Mouse (Mus musculus): ENCODE data around the gene Teddm3. TPM values are rescaled to one million over a fixed set of nuclear protein-coding genes. Genes with fewer than 3 reads are reported as not detected.
"Not testable (repeated sequence)": the region's sequence is repeated elsewhere in the genome, so short reads cannot be mapped to it uniquely, and the experiment has no call there.

Gene Teddm3
- polyA plus RNA-seq, 1 experiment from 2014 or later, result not detected

GRCm38 (mm10) chr16:21136312-21137083, 17.3 kb downstream of the Teddm3 start:
- Histone ChIP-seq H3K4me3 (no peak overlapping the region), H3K36me3 (replicated peaks) (no peaks in the 10 kb centered on the region), H3K27me3 (replicated peaks) (no peaks in the 10 kb centered on the region), H3K27ac (no peak overlapping the region), H3K9ac (no peak overlapping the region), H3K4me2 (no peak overlapping the region), H3K9me3 (no peaks in the 10 kb centered on the region), H3K4me1 (no peaks in the 10 kb centered on the region)
- ATAC-seq (replicated peaks), result no peak
- 54% methylated on average over 1 of the region's 1 CpGs for WGBS

- not testable (repeated sequence) for ATAC-seq (replicated peaks); H3K27me3 ChIP-seq (replicated peaks); H3K4me3 ChIP-seq; H3K4me1 ChIP-seq; H3K36me3 ChIP-seq (replicated peaks); H3K27ac ChIP-seq; H3K9ac ChIP-seq; H3K9me3 ChIP-seq; H3K4me2 ChIP-seq
- WGBS, result 90% methylated on average over 3 of the region's 3 CpGs
These were observed 26.1 kb downstream of the Teddm3 start for GRCm38 (mm10) chr16:21127666-21128065.

DNA sequence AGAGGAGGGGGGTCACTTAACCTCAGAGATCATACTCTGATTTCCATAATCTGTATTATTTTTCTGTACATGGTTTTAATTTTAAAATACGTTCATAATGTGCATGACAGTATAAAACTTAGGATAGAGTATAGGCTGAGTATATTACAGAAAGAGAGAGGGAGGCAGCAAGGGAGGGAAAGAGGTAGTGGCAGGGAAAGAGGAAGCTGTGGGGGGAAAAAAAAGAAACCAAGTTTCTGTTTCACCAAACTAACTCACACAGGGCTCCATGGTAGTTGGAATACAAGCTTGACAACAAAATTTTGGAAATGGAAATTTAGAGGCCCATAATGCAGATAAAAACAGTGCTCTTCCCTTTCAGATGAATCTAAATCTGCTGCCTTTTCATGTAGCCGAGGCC, 31.0 kb downstream of the Teddm3 start:
- not testable (repeated sequence) for H3K9me3 ChIP-seq; H3K9ac ChIP-seq; H3K4me3 ChIP-seq; ATAC-seq (replicated peaks); H3K4me1 ChIP-seq; H3K27me3 ChIP-seq (replicated peaks); H3K36me3 ChIP-seq (replicated peaks); H3K27ac ChIP-seq; H3K4me2 ChIP-seq
- WGBS, result 79% methylated on average over 2 of the region's 2 CpGs

DNA sequence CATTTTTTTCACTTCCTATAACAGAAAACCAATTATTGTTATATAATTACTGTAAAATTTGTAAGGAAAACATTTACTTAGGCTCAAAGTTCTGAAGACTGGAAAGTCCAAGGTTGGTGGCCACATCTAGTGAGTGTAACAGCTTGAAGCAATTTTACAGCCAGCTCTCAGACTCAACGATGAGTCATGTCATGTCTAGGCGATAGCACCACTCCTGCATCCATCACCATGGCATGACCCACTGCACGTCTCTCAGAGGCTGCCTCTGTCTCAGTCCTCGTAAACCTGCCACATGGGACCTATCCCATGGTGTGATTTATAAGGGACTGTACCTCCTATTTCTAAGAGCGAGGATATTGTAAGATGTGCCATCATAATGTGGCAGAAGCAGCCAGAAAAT, 37.7 kb downstream of the Teddm3 start:
- Histone ChIP-seq H3K4me1 (no peaks in the 10 kb centered on the region), H3K4me2 (no peak overlapping the region), H3K36me3 (replicated peaks) (no peaks in the 10 kb centered on the region), H3K9ac (no peak overlapping the region), H3K4me3 (no peak overlapping the region), H3K27ac (no peak overlapping the region), H3K9me3 (no peaks in the 10 kb centered on the region), H3K27me3 (replicated peaks) (no peaks in the 10 kb centered on the region)
- no peak for ATAC-seq (replicated peaks)
- WGBS, result 93% methylated on average over 5 of the region's 5 CpGs

DNA sequence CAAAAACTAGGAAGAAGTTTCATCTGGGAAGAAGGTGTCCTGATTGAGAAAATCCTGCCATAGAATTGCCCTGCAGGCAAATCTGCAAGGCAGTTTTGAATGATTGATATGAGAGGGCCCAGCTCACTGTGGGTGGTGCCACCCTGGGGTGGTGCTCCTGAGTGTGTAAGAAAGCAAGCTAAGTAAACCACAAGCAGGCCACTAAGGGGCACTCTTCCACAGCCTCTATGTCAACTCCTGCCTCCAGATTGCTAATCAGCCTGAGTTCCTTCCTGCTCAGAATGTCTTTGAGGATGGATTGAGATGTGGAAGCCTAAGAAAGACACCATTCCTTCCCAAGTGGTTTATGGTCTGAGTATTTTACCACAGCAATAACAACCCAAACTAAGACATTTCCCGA, 44.3 kb downstream of the Teddm3 start:
- H3K9ac ChIP-seq, result no peak overlapping the region
- 92% methylated on average over 1 of the region's 1 CpGs for WGBS
- no peaks in the 10 kb centered on the region for H3K27me3 ChIP-seq (replicated peaks)
- no peaks in the 10 kb centered on the region for H3K4me1 ChIP-seq
- no peak overlapping the region for H3K4me3 ChIP-seq
- H3K4me2 ChIP-seq, result no peak overlapping the region
- no peak overlapping the region for H3K27ac ChIP-seq
- no peak for ATAC-seq (replicated peaks)
- no peaks in the 10 kb centered on the region for H3K9me3 ChIP-seq
- H3K36me3 ChIP-seq (replicated peaks), result no peaks in the 10 kb centered on the region

Other genes with a start within 250 kb of the Teddm3 start
- gene Ephb3, start 50.8 kb upstream of the Teddm3 start, polyA plus RNA-seq (2015; fragmentation: Nextera tagmentation; extraction: Ambion mirVana), result 12.2 and 14.0 TPM in 2 replicates

Measured in midbrain, embryonic 15.5 days (tissue).